Mouse (Mus musculus) midbrain, embryonic 15.5 days (tissue): ENCODE data around the gene Plaur. TPM values are rescaled to one million over a fixed set of nuclear protein-coding genes. Genes with fewer than 3 reads are reported as not detected.

Experiments
- ATAC-seq: fragments of 200-750 bp; cut with Nextera tagmentation; replicated peaks from 2 replicates; pipeline ENCODE4 v1.8.0; 2017; ENCODE audit warnings: moderate TSS enrichment
- H3K27ac ChIP-seq: fragments of 300-500 bp; sonication (generic); 2 replicates; pipeline ENCODE4 v1.5.1; 2015; ENCODE audit warnings: mild to moderate bottlenecking, inconsistent platforms
- H3K27me3 ChIP-seq: fragments of 300-500 bp; sonication (generic); replicated peaks from 2 replicates; pipeline ENCODE4 v1.6.1; 2015; ENCODE audit warnings: inconsistent platforms
- H3K36me3 ChIP-seq: fragments of 300-500 bp; sonication (generic); replicated peaks from 2 replicates; pipeline ENCODE4 v1.6.1; 2015; ENCODE audit warnings: inconsistent platforms
- H3K4me1 ChIP-seq: fragments of 300-500 bp; sonication (generic); 2 replicates; pipeline ENCODE4 v1.6.1; 2015; ENCODE audit warnings: inconsistent platforms
- H3K4me2 ChIP-seq: fragments of 300-500 bp; sonication (generic); 2 replicates; pipeline ENCODE4 v1.6.1; 2015; ENCODE audit warnings: inconsistent platforms, mild to moderate bottlenecking, moderate library complexity
- H3K4me3 ChIP-seq: fragments of 300-500 bp; sonication (generic); 2 replicates; pipeline ENCODE4 v1.5.1; 2015; ENCODE audit warnings: mild to moderate bottlenecking, inconsistent platforms
- H3K9ac ChIP-seq: fragments of 300-500 bp; sonication (generic); 2 replicates; pipeline ENCODE4 v1.6.1; 2015; ENCODE audit warnings: mild to moderate bottlenecking, inconsistent platforms
- H3K9me3 ChIP-seq: fragments of 300-500 bp; sonication (generic); 2 replicates; pipeline ENCODE4 v1.6.1; 2016; ENCODE audit warnings: inconsistent platforms
- WGBS: fragments of 180-500 bp; shearing (Covaris S2); methylation state at CpG from one replicate; pipeline ENCODE4 v1.1.7; 2015; ENCODE audit warnings: mixed read lengths; 5-methylcytosine and 5-hydroxymethylcytosine counted together
- polyA plus RNA-seq: library from polyadenylated mRNA; unstranded; fragments of >200 nt; fragmentation: Nextera tagmentation; extraction: Ambion mirVana; gene quantifications from 2 replicates; pipeline ENCODE4 v1.2.1, GENCODE M21; 2015

Gene Plaur
- polyA plus RNA-seq, 1 experiment from 2014 or later = 1.6 TPM

- H3K4me2 ChIP-seq = no peak overlapping the region
- no peaks in the 10 kb centered on the region for H3K9me3 ChIP-seq
- WGBS = 70% methylated on average over 16 of the region's 16 CpGs
- ATAC-seq = no peak
- no peaks in the 10 kb centered on the region for H3K4me1 ChIP-seq
- H3K27ac ChIP-seq = no peak overlapping the region
- no peaks in the 10 kb centered on the region for H3K36me3 ChIP-seq
- H3K9ac ChIP-seq = no peak overlapping the region
- H3K27me3 ChIP-seq = no peaks in the 10 kb centered on the region
- no peak overlapping the region for H3K4me3 ChIP-seq
These were observed 32.7 kb upstream of the Plaur start for GRCm38 (mm10) chr7:24429413-24430112.

GRCm38 (mm10) chr7:24430551-24431345 is 31.5 kb upstream of the Plaur start:
- H3K4me2 ChIP-seq = no peak overlapping the region
- H3K27ac ChIP-seq = no peak overlapping the region
- 94% methylated on average over 15 of the region's 15 CpGs for WGBS
- no peak for ATAC-seq
- no peaks in the 10 kb centered on the region for H3K9me3 ChIP-seq
- no peaks in the 10 kb centered on the region for H3K36me3 ChIP-seq
- H3K27me3 ChIP-seq = no peaks in the 10 kb centered on the region
- no peaks in the 10 kb centered on the region for H3K4me1 ChIP-seq
- H3K4me3 ChIP-seq = no peak overlapping the region
- no peak overlapping the region for H3K9ac ChIP-seq

DNA sequence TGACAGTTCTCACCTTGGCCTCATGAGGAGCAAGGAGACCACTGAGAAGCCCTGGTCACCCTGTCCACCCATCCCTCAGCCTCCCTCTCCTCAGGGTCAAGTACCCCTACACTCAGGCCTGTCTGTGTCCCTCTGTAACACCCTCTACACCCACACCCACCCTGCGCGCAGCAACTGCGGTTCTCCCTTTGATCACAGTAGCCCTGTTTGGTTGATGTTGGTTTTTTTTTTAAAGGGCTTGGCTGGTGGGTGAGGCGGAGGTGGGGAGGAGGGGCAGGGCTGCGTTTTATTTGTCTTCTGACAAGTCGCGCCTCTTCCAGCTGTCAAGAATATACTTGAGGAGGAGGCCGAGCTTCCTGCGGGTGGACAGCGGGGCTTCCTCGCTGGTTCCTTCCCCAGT is 30.6 kb upstream of the Plaur start:
- Histone ChIP-seq H3K27me3 (no peaks in the 10 kb centered on the region), H3K4me1 (no peaks in the 10 kb centered on the region), H3K36me3 (no peaks in the 10 kb centered on the region), H3K4me3 (no peak overlapping the region), H3K27ac (no peak overlapping the region), H3K4me2 (no peak overlapping the region), H3K9me3 (no peaks in the 10 kb centered on the region), H3K9ac (no peak overlapping the region)
- WGBS = 71% methylated on average over 11 of the region's 11 CpGs
- no peak for ATAC-seq

DNA sequence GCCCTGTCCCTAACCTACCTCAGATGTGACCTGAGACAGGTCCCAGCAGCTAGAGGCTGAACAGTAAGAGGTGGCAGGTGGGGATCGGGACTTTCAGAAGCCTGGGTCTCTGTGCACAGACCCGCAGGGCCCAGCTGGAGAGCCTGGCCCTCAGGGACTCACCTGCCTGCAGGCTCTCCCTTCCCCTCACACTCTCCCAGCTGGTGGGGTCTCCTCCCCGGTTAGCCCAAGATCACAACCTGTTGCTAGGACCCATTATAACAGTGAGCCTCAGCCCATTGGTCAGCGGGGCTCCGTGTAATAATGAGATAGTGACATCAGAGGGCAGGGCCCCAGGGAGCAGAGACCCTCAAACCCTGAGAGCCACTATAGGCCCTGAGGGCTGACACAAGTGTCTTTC is 27.0 kb upstream of the Plaur start:
- H3K27ac ChIP-seq = no peak overlapping the region
- no peaks in the 10 kb centered on the region for H3K9me3 ChIP-seq
- WGBS = 75% methylated on average over 5 of the region's 5 CpGs

GRCm38 (mm10) chr7:24437981-24438380 is 24.3 kb upstream of the Plaur start:
- Histone ChIP-seq H3K4me2 (no peak overlapping the region), H3K36me3 (no peaks in the 10 kb centered on the region), H3K4me1 (no peaks in the 10 kb centered on the region), H3K27ac (no peak overlapping the region), H3K27me3 (no peaks in the 10 kb centered on the region), H3K9ac (no peak overlapping the region), H3K4me3 (no peak overlapping the region), H3K9me3 (no peaks in the 10 kb centered on the region)
- WGBS = 78% methylated on average over 10 of the region's 10 CpGs
- no peak for ATAC-seq

More for the DNA sequence above, 27.0 kb upstream of the Plaur start:
- Histone ChIP-seq H3K27me3 (no peaks in the 10 kb centered on the region), H3K4me1 (no peaks in the 10 kb centered on the region), H3K36me3 (no peaks in the 10 kb centered on the region), H3K4me3 (no peak overlapping the region), H3K9ac (no peak overlapping the region), H3K4me2 (no peak overlapping the region)
- ATAC-seq = no peak

GRCm38 (mm10) chr7:24439191-24439590 is 23.1 kb upstream of the Plaur start:
- Histone ChIP-seq H3K36me3 (no peaks in the 10 kb centered on the region), H3K4me1 (no peaks in the 10 kb centered on the region), H3K9ac (no peak overlapping the region), H3K27ac (no peak overlapping the region), H3K4me2 (no peak overlapping the region), H3K4me3 (no peak overlapping the region), H3K9me3 (no peaks in the 10 kb centered on the region), H3K27me3 (no peaks in the 10 kb centered on the region)
- ATAC-seq = no peak
- WGBS = 85% methylated on average over 6 of the region's 6 CpGs

GRCm38 (mm10) chr7:24439891-24440290 is 22.4 kb upstream of the Plaur start:
- no peak overlapping the region for H3K4me3 ChIP-seq
- no peak overlapping the region for H3K9ac ChIP-seq
- no peak overlapping the region for H3K27ac ChIP-seq
- H3K36me3 ChIP-seq = no peaks in the 10 kb centered on the region
- H3K9me3 ChIP-seq = no peaks in the 10 kb centered on the region
- H3K4me1 ChIP-seq = no peaks in the 10 kb centered on the region
- 78% methylated on average over 7 of the region's 7 CpGs for WGBS
- ATAC-seq = no peak
- no peak overlapping the region for H3K4me2 ChIP-seq
- H3K27me3 ChIP-seq = no peaks in the 10 kb centered on the region

GRCm38 (mm10) chr7:24441785-24442184 is 20.5 kb upstream of the Plaur start:
- 9% methylated on average over 1 of the region's 1 CpGs for WGBS
- no peak overlapping the region for H3K9ac ChIP-seq

DNA sequence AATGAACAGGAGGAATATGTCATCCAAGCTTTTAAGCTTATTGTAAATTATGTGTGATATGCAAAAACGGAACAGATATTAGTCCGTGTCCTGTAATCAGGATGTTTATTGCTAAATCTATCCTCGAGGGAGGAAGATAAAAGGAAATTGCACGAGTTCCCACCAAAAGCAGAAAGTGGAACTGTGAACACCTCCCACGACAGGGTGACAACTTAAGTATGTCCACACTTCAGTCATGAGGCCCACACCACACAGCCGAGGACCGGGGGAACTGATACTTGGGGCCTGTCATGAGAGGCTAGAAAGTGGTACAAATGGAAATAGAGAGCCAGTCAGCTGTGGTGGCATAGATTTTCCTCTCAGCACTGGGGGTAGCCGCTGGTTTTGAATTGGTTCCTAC is 20.0 kb upstream of the Plaur start:
- Histone ChIP-seq H3K36me3 (no peaks in the 10 kb centered on the region), H3K4me3 (no peak overlapping the region), H3K4me2 (no peak overlapping the region), H3K9me3 (no peaks in the 10 kb centered on the region), H3K27ac (no peak overlapping the region), H3K4me1 (no peaks in the 10 kb centered on the region), H3K27me3 (no peaks in the 10 kb centered on the region), H3K9ac (no peak overlapping the region)
- no peak for ATAC-seq
- 80% methylated on average over 8 of the region's 8 CpGs for WGBS

More at GRCm38 (mm10) chr7:24441785-24442184, 20.5 kb upstream of the Plaur start:
- no peak for ATAC-seq
- Histone ChIP-seq H3K27ac (no peak overlapping the region), H3K36me3 (no peaks in the 10 kb centered on the region), H3K4me2 (no peak overlapping the region), H3K27me3 (no peaks in the 10 kb centered on the region), H3K4me1 (no peaks in the 10 kb centered on the region), H3K4me3 (no peak overlapping the region), H3K9me3 (no peaks in the 10 kb centered on the region)

DNA sequence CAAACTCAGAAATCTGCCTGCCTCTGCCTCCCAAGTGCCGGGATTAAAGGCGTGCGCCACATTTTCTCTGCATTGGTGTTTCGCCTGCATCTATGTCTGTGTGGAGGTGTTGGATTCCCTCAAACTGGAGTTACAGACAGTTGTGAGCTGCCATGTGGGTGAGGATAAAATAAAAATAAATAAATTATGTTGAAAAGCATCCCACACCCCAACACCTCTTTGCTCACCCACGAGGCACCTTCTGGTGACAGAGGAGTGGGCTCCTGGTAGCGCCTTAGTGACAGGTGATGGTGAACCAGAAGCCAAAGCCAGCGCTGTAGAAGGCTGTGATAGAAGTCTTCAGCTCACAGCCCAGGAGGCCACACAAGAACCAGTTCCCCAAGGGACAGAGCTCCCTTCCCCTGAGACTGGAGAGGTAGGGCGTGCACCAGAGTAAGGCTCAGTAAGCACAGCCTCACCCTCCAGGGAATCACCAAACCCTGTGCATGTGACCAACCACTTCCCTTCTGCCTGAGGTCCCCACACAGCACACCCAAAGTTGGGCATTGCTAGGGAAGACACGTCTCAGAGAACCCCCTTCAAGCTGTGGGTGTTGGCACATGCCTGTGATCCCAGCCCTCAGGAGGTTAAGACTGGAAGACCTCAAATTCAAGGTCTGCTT is 16.9 kb upstream of the Plaur start:
- H3K4me1 ChIP-seq = no peaks in the 10 kb centered on the region
- H3K9ac ChIP-seq = no peak overlapping the region
- 92% methylated on average over 9 of the region's 9 CpGs for WGBS
- no peaks in the 10 kb centered on the region for H3K27me3 ChIP-seq
- H3K9me3 ChIP-seq = no peaks in the 10 kb centered on the region
- no peaks in the 10 kb centered on the region for H3K36me3 ChIP-seq
- no peak for ATAC-seq
- H3K4me2 ChIP-seq = no peak overlapping the region
- H3K4me3 ChIP-seq = no peak overlapping the region
- no peak overlapping the region for H3K27ac ChIP-seq

GRCm38 (mm10) chr7:24446697-24447340 is 15.5 kb upstream of the Plaur start:
- Histone ChIP-seq H3K9ac (no peak overlapping the region), H3K4me3 (no peak overlapping the region), H3K27me3 (no peaks in the 10 kb centered on the region), H3K4me1 (no peaks in the 10 kb centered on the region), H3K9me3 (no peaks in the 10 kb centered on the region), H3K36me3 (no peaks in the 10 kb centered on the region), H3K27ac (no peak overlapping the region), H3K4me2 (no peak overlapping the region)
- WGBS = 80% methylated on average over 7 of the region's 7 CpGs
- ATAC-seq = no peak

GRCm38 (mm10) chr7:24448782-24449517 is 13.3 kb upstream of the Plaur start:
- no peak for ATAC-seq

More at GRCm38 (mm10) chr7:24448782-24449517, 13.3 kb upstream of the Plaur start:
- Histone ChIP-seq H3K9me3 (no peaks in the 10 kb centered on the region), H3K27me3 (no peaks in the 10 kb centered on the region), H3K4me3 (no peak overlapping the region), H3K4me2 (no peak overlapping the region), H3K36me3 (no peaks in the 10 kb centered on the region), H3K27ac (no peak overlapping the region), H3K4me1 (no peaks in the 10 kb centered on the region), H3K9ac (no peak overlapping the region)
- 67% methylated on average over 14 of the region's 14 CpGs for WGBS
